Mouse (Mus musculus) cortical plate, adult 2 months (tissue): ENCODE measurements at regions not wholly inside any gene's neighbourhood (a gene's known extent, or its start where the extent isn't known, plus 50 kb on each side); places are given as distances from the start of the nearest gene placed in this dataset.

Source experiments
- CTCF ChIP-seq: fragments of 200-500 bp; IDR thresholded peaks from 2 replicates; pipeline ENCODE4 v1.5.1; 2011; ENCODE audit warnings: mild to moderate bottlenecking, control low read depth, low read length; ENCODE audit not compliant: insufficient read depth; ENCODE audit errors: extremely low read depth
- POLR2A ChIP-seq: fragments of 200-500 bp; IDR thresholded peaks from 2 replicates; pipeline ENCODE4 v1.6.1; 2011; ENCODE audit warnings: mild to moderate bottlenecking, low read length, control low read depth; ENCODE audit not compliant: insufficient read depth; ENCODE audit errors: extremely low read depth

- TF ChIP-seq POLR2A (no peak), CTCF (no peak)
Observed at GRCm38 (mm10) chr13:59255798-59256435, 329.1 kb downstream of the Agtpbp1 start.
